Mouse (Mus musculus) embryonic fibroblast, embryonic 13.5 days (primary cell): ENCODE results near the gene Crbn.

Experiments used
- CTCF ChIP-seq: IDR thresholded peaks from 2 replicates; pipeline ENCODE4 v1.5.1; 2011; ENCODE audit warnings: mild to moderate bottlenecking, control low read depth, low read length, moderate library complexity, borderline replicate concordance; ENCODE audit not compliant: insufficient read depth
- POLR2A ChIP-seq: IDR thresholded peaks from 2 replicates; pipeline ENCODE4 v1.6.1; 2011; ENCODE audit warnings: low read depth, mild to moderate bottlenecking, control low read depth, low read length, moderate library complexity

- no peak for TF ChIP-seq CTCF
- TF ChIP-seq POLR2A: no peak
Observed at GRCm38 (mm10) chr6:106819246-106819645, 19.4 kb upstream of the Crbn start.
